Mouse (Mus musculus): ENCODE data around the gene Mrpl34. TPM values are rescaled to one million over a fixed set of nuclear protein-coding genes. Genes with fewer than 3 reads are reported as not detected.

Gene Mrpl34
- polyA plus RNA-seq, 1 experiment from 2014 or later = 223 TPM

DNA sequence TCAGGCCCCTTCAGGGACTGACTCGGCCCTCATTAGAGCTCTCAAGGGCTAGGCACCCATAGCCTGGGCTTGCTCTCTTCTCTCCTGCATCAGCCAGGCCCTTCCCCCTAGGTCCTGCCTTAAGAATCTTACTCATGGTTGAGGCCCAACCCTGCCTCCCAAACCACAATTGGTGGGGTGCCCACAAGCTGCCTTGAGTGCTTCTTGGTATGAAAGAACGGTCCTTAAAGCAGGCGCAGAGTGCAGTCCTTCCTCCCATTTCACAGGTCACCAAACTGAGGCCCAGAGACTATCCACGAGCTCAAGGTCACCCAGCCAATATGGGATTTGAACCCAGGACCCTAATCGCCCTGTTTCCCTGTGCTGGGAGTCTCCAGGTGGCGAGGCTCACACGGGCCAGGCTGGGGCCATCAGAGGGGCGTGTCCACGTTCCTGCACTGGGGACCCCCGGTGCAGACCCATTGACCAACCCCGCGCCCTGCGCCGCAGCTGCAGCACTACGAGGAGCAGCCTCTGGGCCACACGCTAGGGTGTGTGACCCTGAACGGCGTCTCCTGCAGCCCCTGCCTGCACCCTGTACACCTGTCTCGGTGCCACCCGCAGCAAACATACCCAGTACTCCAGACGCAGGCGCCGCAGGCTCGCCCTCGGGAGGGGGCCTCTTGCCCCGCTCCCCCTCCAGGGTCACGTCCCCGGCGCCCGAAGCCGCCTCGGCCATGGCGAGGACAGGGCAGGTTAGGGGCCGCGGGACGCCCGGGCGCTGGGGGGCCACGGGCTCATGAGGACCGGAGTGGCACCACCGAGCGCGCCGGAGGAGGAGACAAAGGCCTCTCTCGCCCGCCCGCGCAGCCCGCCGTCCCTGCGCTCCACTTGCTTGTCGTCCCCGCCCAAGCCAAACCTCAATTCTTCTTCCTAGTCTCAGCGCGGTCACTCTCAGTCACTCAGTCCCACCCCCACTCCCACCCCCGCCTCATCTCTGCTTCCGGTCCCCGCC is 20.7 kb downstream of the Mrpl34 start, which contains the start of gene Ano8:
Gene Ano8, minus strand, starts transcription at position 822 of the 994 bp plus-strand sequence.
- Histone ChIP-seq H3K4me1 (peaks cover 65% of the 10 kb centered on the region), H3K4me3 (peak within 1 kb of the TSS; percentile 92), H3K27me3 (replicated peaks; ENCODE audit: low read depth, poor library complexity, severe bottlenecking) (peaks cover 19% of the 10 kb centered on the region), H3K36me3 (replicated peaks) (peaks cover 48% of the 10 kb centered on the region), H3K9me3 (no peaks in the 10 kb centered on the region), H3K27ac (replicated peaks) (peak within 1 kb of the TSS; percentile 97)
- peak; percentile 92 for DNase-seq (ENCODE audit: low spot score)
- WGBS = 5% methylated on average over 58 of the region's 58 CpGs

DNA sequence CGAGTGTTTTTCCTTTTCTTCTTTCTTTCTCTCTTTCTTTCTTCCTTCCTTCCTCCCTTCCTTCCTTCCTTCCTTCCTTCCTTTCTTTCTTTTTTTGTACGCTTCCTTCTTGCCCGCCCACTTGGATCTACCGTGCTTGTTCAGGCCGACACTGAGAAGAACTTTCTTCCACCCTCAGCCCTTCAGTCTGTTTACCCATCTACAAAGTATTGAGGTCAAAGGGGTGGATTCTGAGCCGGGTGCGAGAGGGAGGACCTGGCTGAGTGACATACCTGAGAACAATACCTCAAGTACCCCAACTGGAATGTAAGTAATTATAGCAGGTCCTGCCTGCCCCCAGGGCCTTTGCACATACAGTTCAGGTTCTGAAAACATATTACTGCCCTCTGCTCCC is 21.4 kb downstream of the Mrpl34 start:
- Histone ChIP-seq H3K9me3 (no peaks in the 10 kb centered on the region), H3K4me3 (peak overlapping the region; percentile 92), H3K36me3 (replicated peaks) (peaks cover 48% of the 10 kb centered on the region), H3K27me3 (replicated peaks; ENCODE audit: low read depth, poor library complexity, severe bottlenecking) (peaks cover 12% of the 10 kb centered on the region), H3K4me1 (peaks cover 59% of the 10 kb centered on the region), H3K27ac (replicated peaks) (peak overlapping the region; percentile 97)
- peak; percentile 42 for DNase-seq (ENCODE audit: low spot score)
- WGBS = 19% methylated on average over 7 of the region's 7 CpGs

DNA sequence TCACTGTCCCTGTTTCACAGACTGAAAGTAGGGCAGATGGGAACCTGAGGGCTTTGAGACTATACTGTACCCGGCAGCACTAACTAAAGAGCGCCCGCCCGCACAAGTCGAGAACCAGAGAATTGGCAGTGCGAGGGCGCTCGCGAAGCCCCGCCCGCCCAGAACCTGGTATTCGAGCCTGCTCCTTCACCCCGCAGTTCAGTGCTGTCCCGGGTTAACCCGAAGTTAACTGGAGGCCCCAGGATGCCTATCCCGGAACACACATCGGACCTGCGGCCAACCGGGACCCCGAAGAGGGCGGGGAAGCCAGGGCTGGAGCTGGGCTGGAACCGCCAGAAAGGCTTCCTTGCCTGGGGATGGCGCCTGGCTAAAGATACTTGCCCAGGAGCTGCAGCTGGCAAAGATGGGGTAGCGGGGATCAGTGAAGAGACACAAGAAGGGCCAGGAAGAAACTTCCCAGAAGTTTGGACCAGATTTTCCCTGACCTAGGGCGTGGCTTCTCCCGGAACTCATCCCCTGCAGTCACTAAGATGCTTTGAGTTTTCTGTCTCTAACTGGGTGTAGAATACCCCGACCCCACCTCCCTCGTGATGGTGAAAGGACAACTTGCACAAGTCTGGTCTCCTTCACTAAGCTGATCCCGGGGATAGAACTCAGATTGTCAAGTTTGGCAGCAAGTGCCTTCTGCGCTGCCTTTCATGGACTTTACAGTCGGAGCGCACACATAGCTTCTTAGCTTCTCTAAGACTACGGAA is 23.1 kb downstream of the Mrpl34 start, which contains the start of gene Gtpbp3:
Gene Gtpbp3, plus strand, starts transcription at position 413 of the 755 bp plus-strand sequence.
- Histone ChIP-seq H3K27ac (replicated peaks) (peak within 1 kb of the TSS; percentile 87), H3K36me3 (replicated peaks) (peaks cover 48% of the 10 kb centered on the region), H3K4me1 (peaks cover 51% of the 10 kb centered on the region), H3K4me3 (peak within 1 kb of the TSS; percentile 90), H3K27me3 (replicated peaks; ENCODE audit: low read depth, poor library complexity, severe bottlenecking) (no peaks in the 10 kb centered on the region), H3K9me3 (no peaks in the 10 kb centered on the region)
- WGBS = under 1% methylated on average over 33 of the region's 33 CpGs
- DNase-seq (ENCODE audit: low spot score) = peak; percentile 87

DNA sequence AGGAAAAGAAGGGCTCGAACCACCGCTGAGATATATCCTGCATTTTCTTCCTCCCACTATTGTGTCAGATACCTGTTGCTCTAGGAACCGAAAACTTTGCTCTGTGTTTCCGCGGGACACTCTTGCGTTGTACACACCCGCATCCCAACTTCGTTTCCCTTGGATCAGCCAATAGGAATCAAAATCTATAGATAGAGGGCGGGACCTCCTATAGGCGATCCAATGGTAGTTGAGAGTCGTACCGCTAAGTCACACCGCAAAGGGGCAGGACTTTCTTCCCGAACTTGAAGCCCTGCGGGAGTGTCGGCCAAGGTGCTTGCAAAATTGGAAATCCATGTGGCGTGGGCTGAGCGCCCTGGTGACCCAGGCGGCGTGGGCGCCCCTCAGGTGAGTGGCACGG is 23.7 kb downstream of the Mrpl34 start:
- peaks cover 51% of the 10 kb centered on the region for H3K4me1 ChIP-seq
- peaks cover 48% of the 10 kb centered on the region for H3K36me3 ChIP-seq (replicated peaks)

DNA sequence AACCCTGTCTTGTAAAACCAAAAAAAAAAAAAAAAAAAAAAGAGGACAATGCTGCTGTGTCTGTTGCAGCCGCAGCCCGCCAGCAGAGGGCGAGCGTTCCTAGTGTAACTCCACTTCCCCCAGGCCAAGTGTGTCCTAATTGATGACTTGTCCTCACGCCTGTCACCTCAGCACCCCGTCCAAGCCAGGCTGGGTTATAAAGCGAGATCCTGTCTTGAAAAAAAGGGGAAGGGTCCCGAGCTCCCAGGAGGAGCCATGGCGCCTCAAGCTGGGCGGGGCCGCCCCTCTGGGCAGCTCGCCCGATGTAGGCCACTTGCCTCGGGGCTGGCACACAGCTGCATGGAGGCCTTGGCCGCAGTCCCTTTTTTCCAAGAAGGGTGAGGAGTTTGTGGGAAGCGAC is 30.3 kb downstream of the Mrpl34 start:
- H3K36me3 ChIP-seq (replicated peaks) = peaks cover 41% of the 10 kb centered on the region
- H3K9me3 ChIP-seq = no peaks in the 10 kb centered on the region
- 25% methylated on average over 16 of the region's 16 CpGs for WGBS
- H3K27ac ChIP-seq (replicated peaks) = peak overlapping the region; percentile 35; the same call in 1 of the 2 replicates
- H3K4me1 ChIP-seq = peaks cover 51% of the 10 kb centered on the region
- peak; percentile 87 for DNase-seq (ENCODE audit: low spot score)
- H3K4me3 ChIP-seq = no peak overlapping the region
- H3K27me3 ChIP-seq (replicated peaks; ENCODE audit: low read depth, poor library complexity, severe bottlenecking) = no peaks in the 10 kb centered on the region

More for the DNA sequence above, 23.7 kb downstream of the Mrpl34 start:
- H3K27ac ChIP-seq (replicated peaks) = peak overlapping the region; percentile 87
- DNase-seq (ENCODE audit: low spot score) = peak; percentile 89
- H3K4me3 ChIP-seq = peak overlapping the region; percentile 90
- no peaks in the 10 kb centered on the region for H3K9me3 ChIP-seq
- under 1% methylated on average over 22 of the region's 22 CpGs for WGBS
- no peaks in the 10 kb centered on the region for H3K27me3 ChIP-seq (replicated peaks; ENCODE audit: low read depth, poor library complexity, severe bottlenecking)

DNA sequence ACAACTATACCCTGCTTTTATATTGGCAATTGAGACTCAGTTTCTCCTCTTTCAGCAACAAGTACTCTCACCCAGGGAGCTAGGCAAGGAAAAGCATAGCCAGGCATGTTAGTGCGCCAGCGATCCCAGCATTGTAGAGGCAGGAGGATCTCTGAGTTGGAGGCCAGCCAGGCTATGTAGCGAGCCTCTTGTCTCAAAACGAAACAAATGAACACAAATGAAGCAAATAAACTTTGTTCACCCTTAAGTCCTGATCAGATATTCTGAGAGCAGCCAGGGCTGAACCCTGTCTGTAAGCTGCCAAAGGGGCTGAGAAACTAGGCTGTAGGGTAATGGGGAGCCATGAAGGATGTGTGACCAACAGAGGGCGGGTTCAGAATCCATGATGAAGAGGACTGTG is 31.1 kb downstream of the Mrpl34 start:
- Histone ChIP-seq H3K27ac (replicated peaks) (peak overlapping the region; percentile 26), H3K4me1 (peaks cover 53% of the 10 kb centered on the region)
- 90% methylated on average over 5 of the region's 5 CpGs for WGBS

DNA sequence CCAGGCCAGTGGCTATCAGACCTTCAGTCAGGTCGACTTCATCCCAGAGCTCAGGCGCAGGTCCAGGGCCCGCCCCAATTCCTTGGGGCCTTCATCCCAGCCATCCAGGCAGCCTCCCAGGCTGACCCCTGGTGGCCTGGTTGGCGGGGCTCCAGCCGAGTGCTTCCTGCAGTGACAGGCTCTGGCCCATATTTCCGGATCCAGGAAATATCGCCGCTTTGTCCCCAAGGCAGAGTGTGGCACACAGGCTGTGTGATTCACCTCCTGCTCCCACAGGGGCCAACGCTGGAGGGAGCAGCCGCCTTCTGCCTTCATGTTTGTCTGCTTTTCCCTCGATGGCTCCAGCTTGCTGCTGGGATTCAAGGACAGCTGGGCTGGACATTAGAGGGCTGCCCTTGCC is 31.7 kb downstream of the Mrpl34 start:
- Histone ChIP-seq H3K27ac (replicated peaks) (peak overlapping the region; percentile 26), H3K4me1 (peaks cover 53% of the 10 kb centered on the region), H3K27me3 (replicated peaks; ENCODE audit: low read depth, poor library complexity, severe bottlenecking) (no peaks in the 10 kb centered on the region), H3K4me3 (no peak overlapping the region), H3K9me3 (no peaks in the 10 kb centered on the region), H3K36me3 (replicated peaks) (peaks cover 27% of the 10 kb centered on the region)
- WGBS = 22% methylated on average over 11 of the region's 11 CpGs
- DNase-seq (ENCODE audit: low spot score) = peak; percentile 67

More for the DNA sequence above, 31.1 kb downstream of the Mrpl34 start:
- Histone ChIP-seq H3K27me3 (replicated peaks; ENCODE audit: low read depth, poor library complexity, severe bottlenecking) (no peaks in the 10 kb centered on the region), H3K36me3 (replicated peaks) (peaks cover 34% of the 10 kb centered on the region), H3K4me3 (no peak overlapping the region), H3K9me3 (no peaks in the 10 kb centered on the region)
- no peak for DNase-seq (ENCODE audit: low spot score)

DNA sequence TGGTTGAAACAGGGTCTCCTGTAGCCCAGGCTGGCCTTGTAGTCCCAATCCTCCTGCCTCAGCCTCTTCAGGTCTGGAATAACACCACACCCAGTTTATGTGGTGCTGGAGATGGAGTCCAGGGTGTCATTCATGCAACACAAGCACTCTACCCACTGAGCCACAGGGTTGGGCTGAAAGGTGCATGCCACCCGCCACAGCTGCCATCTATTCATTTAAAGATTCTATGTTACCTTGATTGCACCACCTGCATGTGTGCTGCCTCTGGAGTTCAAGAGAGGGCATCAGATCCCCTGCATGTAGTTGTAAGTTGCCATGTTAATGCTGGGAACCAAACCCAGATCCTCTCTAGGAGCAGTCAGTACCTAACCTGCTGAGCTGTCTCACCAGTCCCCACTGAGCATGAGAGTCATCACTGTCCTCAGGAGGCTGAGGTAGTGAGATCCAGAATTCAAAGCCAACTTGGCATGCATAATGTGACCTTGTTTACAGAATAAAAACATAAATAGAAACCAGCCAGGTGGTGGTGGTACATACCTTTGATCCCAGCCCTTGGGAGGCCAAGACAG is 32.4 kb downstream of the Mrpl34 start:
- Histone ChIP-seq H3K4me1 (peaks cover 53% of the 10 kb centered on the region), H3K27ac (replicated peaks) (peak overlapping the region; percentile 77), H3K4me3 (no peak overlapping the region), H3K27me3 (replicated peaks; ENCODE audit: low read depth, poor library complexity, severe bottlenecking) (no peaks in the 10 kb centered on the region), H3K9me3 (no peaks in the 10 kb centered on the region), H3K36me3 (replicated peaks) (peaks cover 20% of the 10 kb centered on the region)
- 95% methylated on average over 1 of the region's 1 CpGs for WGBS
- DNase-seq (ENCODE audit: low spot score) = no peak

DNA sequence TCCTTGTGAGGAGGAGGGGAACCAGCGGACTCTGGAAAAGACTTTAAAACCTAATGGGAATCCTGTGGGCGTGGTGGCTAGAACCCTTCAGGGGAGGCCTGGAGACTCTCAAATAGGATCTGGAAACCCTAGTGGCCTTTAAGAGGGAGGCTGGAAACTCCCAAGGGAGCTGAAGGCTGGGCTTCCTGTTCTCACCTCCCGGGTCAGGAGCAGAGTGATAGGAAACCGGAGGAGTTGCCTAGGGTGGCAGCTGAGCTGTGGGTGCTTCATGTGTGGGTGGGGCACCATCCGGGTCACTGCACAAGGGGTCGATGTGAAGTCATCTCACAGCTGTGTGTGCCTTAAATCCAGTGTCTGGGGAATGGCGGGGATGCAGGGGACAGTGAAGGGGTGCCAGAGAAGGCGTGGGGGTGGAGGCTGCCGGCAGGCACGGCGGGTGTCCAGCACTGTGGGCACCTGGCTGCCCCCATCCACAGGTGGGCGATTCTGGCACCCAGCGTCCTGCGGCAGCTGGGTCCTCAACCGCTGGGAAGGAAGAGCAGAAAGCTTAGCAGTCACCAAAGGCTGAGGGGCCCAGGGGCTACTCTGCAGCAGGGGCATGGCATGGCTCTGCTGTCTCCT is 33.2 kb downstream of the Mrpl34 start:
- peaks cover 55% of the 10 kb centered on the region for H3K4me1 ChIP-seq
- no peak for DNase-seq (ENCODE audit: low spot score)
- H3K27ac ChIP-seq (replicated peaks) = peak overlapping the region; percentile 77
- no peaks in the 10 kb centered on the region for H3K9me3 ChIP-seq
- H3K36me3 ChIP-seq (replicated peaks) = peaks cover 12% of the 10 kb centered on the region
- H3K27me3 ChIP-seq (replicated peaks; ENCODE audit: low read depth, poor library complexity, severe bottlenecking) = no peaks in the 10 kb centered on the region
- H3K4me3 ChIP-seq = peak overlapping the region; percentile 33
- 25% methylated on average over 15 of the region's 15 CpGs for WGBS

DNA sequence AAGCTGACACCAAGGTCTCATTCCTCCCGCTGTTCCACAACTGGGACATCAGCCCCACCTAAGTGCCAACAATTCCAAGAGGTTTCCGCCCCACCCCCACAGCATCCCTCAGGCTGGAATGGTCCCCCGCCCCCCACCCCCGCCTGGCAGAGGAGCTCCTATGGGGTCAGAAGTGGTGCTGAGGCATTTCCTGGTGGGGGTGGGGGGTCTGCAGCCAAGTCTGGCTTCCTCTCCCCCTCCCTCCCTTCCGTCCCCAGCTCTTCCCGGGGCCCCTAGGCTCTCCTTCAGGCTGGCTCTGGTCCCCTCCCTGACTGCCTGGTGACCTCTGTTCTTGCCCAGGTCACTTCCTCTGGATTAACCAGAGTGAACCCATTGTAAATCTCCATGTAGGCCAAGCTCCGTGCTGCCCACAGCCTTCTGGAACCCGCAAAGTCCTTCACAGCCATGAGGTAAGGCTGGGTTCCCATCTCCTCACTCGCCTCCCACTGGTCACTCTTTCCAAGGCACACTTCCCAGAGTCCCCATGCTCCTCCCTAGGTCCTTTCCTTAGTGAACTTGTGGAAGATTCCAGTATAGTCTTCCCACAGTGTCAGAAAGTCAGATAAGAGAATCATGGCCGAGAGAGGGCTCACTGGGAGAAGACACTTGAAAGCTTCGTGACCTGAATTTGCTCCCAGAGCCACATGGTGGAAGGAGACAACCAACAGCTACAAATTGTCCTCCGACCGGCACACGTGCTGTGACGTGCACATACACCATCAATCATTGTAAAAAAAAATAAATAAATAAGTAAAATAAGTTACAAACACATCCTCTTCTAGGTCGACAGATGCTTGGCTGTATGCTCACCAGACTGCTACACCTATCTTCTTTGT is 34.3 kb downstream of the Mrpl34 start:
- Histone ChIP-seq H3K4me3 (peak overlapping the region; percentile 33), H3K4me1 (peaks cover 57% of the 10 kb centered on the region), H3K27me3 (replicated peaks; ENCODE audit: low read depth, poor library complexity, severe bottlenecking) (no peaks in the 10 kb centered on the region), H3K36me3 (replicated peaks) (peaks cover 2% of the 10 kb centered on the region), H3K9me3 (no peaks in the 10 kb centered on the region), H3K27ac (replicated peaks) (peak overlapping the region; percentile 77)
- DNase-seq (ENCODE audit: low spot score) = peak; percentile 76
- 32% methylated on average over 16 of the region's 16 CpGs for WGBS

DNA sequence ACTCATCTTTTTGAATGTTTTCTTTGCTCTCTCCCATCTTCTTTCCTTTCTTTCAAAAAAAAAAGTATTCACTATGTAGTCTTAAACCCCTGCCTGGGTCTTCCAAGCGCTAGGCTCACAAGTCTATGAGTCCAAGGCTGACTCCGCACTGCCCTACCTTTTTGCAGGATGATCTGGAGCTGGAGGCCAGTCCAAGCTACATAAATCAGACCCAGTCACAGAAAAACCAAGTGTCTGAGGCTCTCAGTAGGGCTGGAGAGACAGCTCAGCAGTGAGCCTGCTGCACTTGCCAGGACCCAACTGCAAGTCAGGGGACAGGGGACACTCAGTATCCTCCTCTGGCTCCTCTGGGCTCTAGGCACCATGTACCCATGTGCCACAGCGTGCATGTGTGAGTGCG is 39.6 kb downstream of the Mrpl34 start:
- Histone ChIP-seq H3K36me3 (replicated peaks) (no peaks in the 10 kb centered on the region), H3K27me3 (replicated peaks; ENCODE audit: low read depth, poor library complexity, severe bottlenecking) (peaks cover 45% of the 10 kb centered on the region), H3K4me3 (no peak overlapping the region), H3K4me1 (peaks cover 36% of the 10 kb centered on the region), H3K9me3 (no peaks in the 10 kb centered on the region), H3K27ac (replicated peaks) (0 out of 2 replicates have a peak overlapping the region, but pooled peaks have one; percentile 7)
- 89% methylated on average over 4 of the region's 4 CpGs for WGBS
- no peak for DNase-seq (ENCODE audit: low spot score)
